Mouse (Mus musculus) CH12.LX (cell line): ENCODE measurements at regions not wholly inside any gene's neighbourhood (a gene's known extent, or its start where the extent isn't known, plus 50 kb on each side); places are given as distances from the start of the nearest gene placed in this dataset.

Experiments
- DNase-seq: peaks from one replicate; pipeline ENCODE4 v3.0.0-alpha.2; 2013; ENCODE audit errors: extremely low read depth
- H3K27ac ChIP-seq: 2 replicates; pipeline ENCODE4 v1.5.1; 2012; ENCODE audit warnings: low read depth, mild to moderate bottlenecking, control low read depth, moderate library complexity; ENCODE audit not compliant: insufficient read depth
- H3K27me3 ChIP-seq: replicated peaks from 2 replicates; pipeline ENCODE3; 2012; ENCODE audit warnings: inconsistent platforms
- H3K36me3 ChIP-seq, 2 experiments: replicated peaks in 1 of 2; 2 replicates each; pipeline versions ENCODE3 to v1.6.1; 2012; ENCODE audit warnings: inconsistent platforms in 1 of 2, low read length in 1 of 2, mild to moderate bottlenecking in 1 of 2, mixed read lengths in 1 of 2, moderate library complexity in 1 of 2; ENCODE audit not compliant: control insufficient read depth in 1 of 2, insufficient read depth in 1 of 2
- H3K4me1 ChIP-seq, 2 experiments: 2 replicates each; pipeline ENCODE4 v1.6.1; 2012; ENCODE audit warnings: inconsistent platforms in 1 of 2, moderate library complexity in 1 of 2; ENCODE audit not compliant: insufficient read depth in 2 of 2, control insufficient read depth in 1 of 2
- H3K4me2 ChIP-seq: 2 replicates; pipeline ENCODE4 v1.6.1; 2012; ENCODE audit warnings: low read depth, mild to moderate bottlenecking, control low read depth; ENCODE audit not compliant: poor library complexity, insufficient read depth, severe bottlenecking
- H3K4me3 ChIP-seq, 3 experiments: fragments of 150-350 bp in 1 of 3; sonication (generic) in 1 of 3; replicated peaks in 1 of 3; 2 replicates each; pipeline versions ENCODE3 to v1.5.1; 2011 to 2012; ENCODE audit warnings: low read depth in 2 of 3, low read length in 2 of 3, mild to moderate bottlenecking in 2 of 3, moderate library complexity in 2 of 3, control low read depth in 1 of 3, improper control_type of control experiment in 1 of 3, inconsistent platforms in 1 of 3, mixed read lengths in 1 of 3; ENCODE audit not compliant: poor library complexity in 1 of 3
- H3K79me2 ChIP-seq: replicated peaks from 2 replicates; pipeline ENCODE4 v1.6.1; 2012; ENCODE audit warnings: mild to moderate bottlenecking, moderate library complexity; ENCODE audit not compliant: control insufficient read depth, poor library complexity, insufficient read depth, severe bottlenecking; ENCODE audit errors: extremely low read depth
- H3K9ac ChIP-seq: 2 replicates; pipeline ENCODE4 v1.6.1; 2012; ENCODE audit warnings: low read depth, mild to moderate bottlenecking, control low read depth, moderate library complexity; ENCODE audit not compliant: insufficient read depth
- H3K9me3 ChIP-seq: replicated peaks from 2 replicates; pipeline ENCODE3; 2012; ENCODE audit warnings: low read length, inconsistent platforms, mixed read lengths
- BHLHE40 ChIP-seq: IDR thresholded peaks from 2 replicates; pipeline ENCODE4 v1.6.1; 2011; ENCODE audit warnings: mild to moderate bottlenecking, low read depth, low read length, improper control_type of control experiment
- CHD1 ChIP-seq: IDR thresholded peaks from 2 replicates; pipeline ENCODE4 v1.6.1; 2012; ENCODE audit warnings: low read depth, low read length, improper control_type of control experiment, inconsistent platforms
- CHD2 ChIP-seq: IDR thresholded peaks from 2 replicates; pipeline ENCODE4 v1.6.1; 2011; ENCODE audit warnings: low read length, improper control_type of control experiment
- CTCF ChIP-seq, 2 experiments: IDR thresholded peaks in 1 of 2; conservative IDR thresholded peaks in 1 of 2; 2 replicates each; pipeline ENCODE4 v1.5.1; 2011 to 2012; ENCODE audit warnings: low read depth in 2 of 2, low read length in 2 of 2, improper control_type of control experiment in 1 of 2, inconsistent platforms in 1 of 2, mild to moderate bottlenecking in 1 of 2, moderate library complexity in 1 of 2
- ELF1 ChIP-seq: IDR thresholded peaks from 2 replicates; pipeline ENCODE4 v1.6.1; 2014; ENCODE audit warnings: low read depth, mild to moderate bottlenecking, inconsistent platforms, low read length, improper control_type of control experiment
- EP300 ChIP-seq: IDR thresholded peaks from 2 replicates; pipeline ENCODE4 v1.6.1; 2011; ENCODE audit warnings: low read length, improper control_type of control experiment
- ETS1 ChIP-seq: conservative IDR thresholded peaks from 2 replicates; pipeline ENCODE4 v1.6.1; 2012; ENCODE audit warnings: low read depth, mild to moderate bottlenecking, inconsistent platforms, low read length, improper control_type of control experiment, moderate library complexity
- GABPA ChIP-seq: IDR thresholded peaks from 2 replicates; pipeline ENCODE4 v1.6.1; 2012; ENCODE audit warnings: low read depth, low read length, improper control_type of control experiment, inconsistent platforms; ENCODE audit not compliant: insufficient replicate concordance
- IRF4 ChIP-seq: IDR thresholded peaks from 2 replicates; pipeline ENCODE4 v1.6.1; 2014; ENCODE audit warnings: low read depth, mild to moderate bottlenecking, inconsistent platforms, low read length, improper control_type of control experiment
- JUND ChIP-seq: conservative IDR thresholded peaks from 2 replicates; pipeline ENCODE4 v1.6.1; 2011; ENCODE audit warnings: low read depth, low read length, improper control_type of control experiment
- MAZ ChIP-seq: IDR thresholded peaks from 2 replicates; pipeline ENCODE4 v1.6.1; 2012; ENCODE audit warnings: low read depth, mild to moderate bottlenecking, inconsistent platforms, low read length, improper control_type of control experiment, moderate library complexity
- MXI1 ChIP-seq: IDR thresholded peaks from 2 replicates; pipeline ENCODE4 v1.6.1; 2011; ENCODE audit warnings: mild to moderate bottlenecking, low read depth, low read length, improper control_type of control experiment
- MYC ChIP-seq: IDR thresholded peaks from 2 replicates; pipeline ENCODE4 v1.6.1; 2011; ENCODE audit warnings: low read depth, mild to moderate bottlenecking, improper control_type of control experiment, low read length
- NELFE ChIP-seq: IDR thresholded peaks from 2 replicates; pipeline ENCODE4 v1.6.1; 2011; ENCODE audit warnings: low read depth, low read length, improper control_type of control experiment
- NRF1 ChIP-seq: IDR thresholded peaks from 2 replicates; pipeline ENCODE4 v1.6.1; 2014; ENCODE audit warnings: low read depth, mild to moderate bottlenecking, inconsistent platforms, low read length, improper control_type of control experiment, moderate library complexity
- PAX5 ChIP-seq: IDR thresholded peaks from 2 replicates; pipeline ENCODE4 v1.6.1; 2012; ENCODE audit warnings: low read length, inconsistent platforms, mixed read lengths
- POLR2A ChIP-seq: IDR thresholded peaks from 2 replicates; pipeline ENCODE4 v1.6.1; 2011; ENCODE audit warnings: low read depth, mild to moderate bottlenecking, improper control_type of control experiment, low read length
- POLR2AphosphoS2 ChIP-seq: IDR thresholded peaks from 2 replicates; pipeline ENCODE4 v1.6.1; 2011; ENCODE audit warnings: low read depth, low read length, improper control_type of control experiment
- RCOR1 ChIP-seq: conservative IDR thresholded peaks from 2 replicates; pipeline ENCODE4 v1.6.1; 2012; ENCODE audit warnings: low read depth, mild to moderate bottlenecking, inconsistent platforms, low read length, improper control_type of control experiment
- TCF12 ChIP-seq: IDR thresholded peaks from 2 replicates; pipeline ENCODE4 v1.6.1; 2014; ENCODE audit warnings: low read depth, mild to moderate bottlenecking, inconsistent platforms, low read length, improper control_type of control experiment
- UBTF ChIP-seq: IDR thresholded peaks from 2 replicates; pipeline ENCODE4 v1.6.1; 2012; ENCODE audit warnings: low read depth, mild to moderate bottlenecking, inconsistent platforms, low read length, improper control_type of control experiment, moderate library complexity
- USF1 ChIP-seq: IDR thresholded peaks from 2 replicates; pipeline ENCODE4 v1.6.1; 2014; ENCODE audit warnings: low read depth, mild to moderate bottlenecking, inconsistent platforms, low read length, improper control_type of control experiment
- USF2 ChIP-seq: conservative IDR thresholded peaks from 2 replicates; pipeline ENCODE4 v1.6.1; 2011; ENCODE audit warnings: low read depth, low read length, improper control_type of control experiment
- ZC3H11A ChIP-seq: IDR thresholded peaks from 2 replicates; pipeline ENCODE4 v1.6.1; 2012; ENCODE audit warnings: low read depth, mild to moderate bottlenecking, inconsistent platforms, low read length, improper control_type of control experiment
- ZMIZ1 ChIP-seq: IDR thresholded peaks from 2 replicates; pipeline ENCODE4 v1.6.1; 2012; ENCODE audit warnings: low read depth, mild to moderate bottlenecking, inconsistent platforms, low read length, improper control_type of control experiment
- ZNF384 ChIP-seq: IDR thresholded peaks from 2 replicates; pipeline ENCODE4 v1.6.1; 2012; ENCODE audit warnings: low read depth, low read length, improper control_type of control experiment, inconsistent platforms
- dilution Hi-C: fragments of 300-500 bp; cut with MboI; formaldehyde crosslinking; loops from 2 replicates; pipeline ENCODE4 v1.14.3; 2020; ENCODE audit warnings: low sequenced_read_pairs; ENCODE audit not compliant: extremely low pct_unique_long_range_greater_than_20kb, extremely low pct_ligation_motif_present
- in situ Hi-C: fragments of 300-500 bp; cut with MboI; formaldehyde crosslinking; loops from 3 replicates; pipeline ENCODE4 v1.14.3; 2019; ENCODE audit warnings: low sequenced_read_pairs, low pct_ligation_motif_present, low pct_unique_long_range_greater_than_20kb, mixed read lengths

- peaks cover 9 to 17% of the 10 kb centered on the region in 2 experiments; a peak in 3 of 4 replicates for H3K4me1 ChIP-seq
- dilution Hi-C loops (no loop called here), in situ Hi-C loops (no loop called here)
- DNase-seq = no peak
- H3K4me2 ChIP-seq = no peak overlapping the region
- no peaks in the 10 kb centered on the region for H3K79me2 ChIP-seq
- no peak overlapping the region for H3K9ac ChIP-seq
- H3K36me3 ChIP-seq = no peaks in the 10 kb centered on the region
- no peak for TF ChIP-seq NRF1
- TF ChIP-seq CTCF (conservative IDR thresholded peaks at IDR 0.05 in 1 of 2, IDR thresholded peaks at IDR 0.05 in 1 of 2; ENCODE audit: low read depth in 2 of 2, low read length in 2 of 2) = no peak
- TF ChIP-seq CHD1 = no peak
- no peak for TF ChIP-seq EP300
- no peak for TF ChIP-seq CHD2
- no peak for TF ChIP-seq MYC
- no peak for TF ChIP-seq JUND
- TF ChIP-seq MAZ = no peak
- no peak for TF ChIP-seq RCOR1
- TF ChIP-seq ZNF384 = no peak
- TF ChIP-seq ETS1 = no peak
- no peak for TF ChIP-seq IRF4
- TF ChIP-seq ZC3H11A = no peak
- no peak for TF ChIP-seq POLR2AphosphoS2
- no peak for TF ChIP-seq MXI1
- no peak for TF ChIP-seq GABPA
- TF ChIP-seq PAX5 = no peak
- TF ChIP-seq NELFE = no peak
- TF ChIP-seq BHLHE40 = no peak
- TF ChIP-seq, all 38 proteins: peak for 0
- Histone ChIP-seq H3K27ac (no peak overlapping the region), H3K27me3 (no peaks in the 10 kb centered on the region), H3K9me3 (peaks cover 2% of the 10 kb centered on the region), H3K4me3 (no peak overlapping the region)
Observed at GRCm38 (mm10) chr4:102685045-102685444, 56.1 kb upstream of the Sgip1 start.

- peaks cover 4 to 8% of the 10 kb centered on the region in 2 experiments; a peak in 2 of 4 replicates for H3K4me1 ChIP-seq
- TF ChIP-seq PAX5 (no peak), JUND (no peak), ZMIZ1 (no peak), USF2 (no peak), MAZ (no peak), ELF1 (no peak), GABPA (no peak), MXI1 (no peak), USF1 (no peak), CHD1 (no peak), RCOR1 (no peak), POLR2A (no peak), TCF12 (no peak), NRF1 (no peak), POLR2AphosphoS2 (no peak), UBTF (no peak)
- TF ChIP-seq, all 38 proteins: peak for 0
- dilution Hi-C loops (no loop called here), in situ Hi-C loops (no loop called here)
- H3K4me3 ChIP-seq = no peak overlapping the region
- no peaks in the 10 kb centered on the region for H3K79me2 ChIP-seq
- H3K9me3 ChIP-seq = peaks cover 5% of the 10 kb centered on the region
- H3K9ac ChIP-seq = no peak overlapping the region
- H3K4me2 ChIP-seq = no peak overlapping the region
- H3K27ac ChIP-seq = no peak overlapping the region
- H3K27me3 ChIP-seq = no peaks in the 10 kb centered on the region
- H3K36me3 ChIP-seq = no peaks in the 10 kb centered on the region
- no peak for DNase-seq
Observed at GRCm38 (mm10) chr4:102688378-102688777, 52.7 kb upstream of the Sgip1 start.
